Mouse (Mus musculus): Measurements from ENCODE around the gene Pappa2. TPM values are rescaled to one million over a fixed set of nuclear protein-coding genes. Genes with fewer than 3 reads are reported as not detected.

Pappa2 gene
- polyA plus RNA-seq, 1 experiment from 2014 or later = 1.2 TPM

- Histone ChIP-seq H3K9ac (replicated peaks; ENCODE audit: low read length) (no peak overlapping the region), H3K27ac (ENCODE audit: low read length) (no peak overlapping the region), H3K4me1 (ENCODE audit: insufficient read depth, low read length) (no peaks in the 10 kb centered on the region), H3K4me3 (ENCODE audit: low read length) (no peak overlapping the region), H3K9me3 (ENCODE audit: low read length) (no peaks in the 10 kb centered on the region), H3K36me3 (ENCODE audit: insufficient read depth, low read length) (no peaks in the 10 kb centered on the region), H3K27me3 (ENCODE audit: insufficient read depth, low read length) (no peaks in the 10 kb centered on the region), H3K4me2 (replicated peaks; ENCODE audit: low read depth, low read length) (no peak overlapping the region)
- no peak for ATAC-seq (ENCODE audit: low FRiP score, low TSS enrichment)
- WGBS = 53% methylated on average over 5 of the region's 5 CpGs
Observed at GRCm38 (mm10) chr1:158853936-158854882, 126.1 kb downstream of the Pappa2 start.

DNA sequence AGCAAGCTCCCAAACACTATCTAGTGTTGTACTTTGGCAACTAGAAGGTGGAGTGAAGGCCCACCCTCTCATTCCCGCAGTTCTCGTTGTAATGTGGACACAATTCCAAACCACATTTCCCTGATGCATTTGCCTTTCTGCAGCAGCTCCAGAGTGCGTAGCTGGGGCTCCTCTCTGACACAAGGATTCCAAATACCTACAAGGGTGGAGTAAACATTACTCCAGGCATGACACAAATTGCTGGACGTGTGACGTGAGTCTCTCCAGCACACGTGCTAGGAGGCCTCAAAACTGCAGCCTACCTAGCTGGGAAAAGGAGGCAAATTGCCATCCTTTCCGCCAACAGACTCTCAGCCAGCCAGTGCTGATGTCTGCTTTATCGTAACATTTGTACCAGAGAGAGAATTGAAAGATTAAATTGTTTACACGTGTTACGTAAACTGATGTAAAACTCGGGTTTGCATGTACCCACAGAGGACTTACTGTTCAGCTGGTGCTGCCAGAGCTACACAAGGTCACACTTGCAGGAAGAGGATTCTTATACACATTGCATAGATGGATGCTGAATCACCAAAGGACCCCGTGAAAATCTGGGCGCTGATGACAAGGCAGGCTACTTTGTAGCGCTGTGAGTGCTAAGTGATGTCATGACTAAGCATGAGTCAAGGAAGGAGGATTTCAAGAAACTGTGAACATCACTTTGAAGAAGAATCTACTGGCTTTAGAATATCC lies 127.3 kb downstream of the Pappa2 start:
- WGBS = 84% methylated on average over 14 of the region's 14 CpGs
- H3K36me3 ChIP-seq (ENCODE audit: insufficient read depth, low read length) = no peaks in the 10 kb centered on the region
- no peak overlapping the region for H3K4me3 ChIP-seq (ENCODE audit: low read length)
- no peaks in the 10 kb centered on the region for H3K9me3 ChIP-seq (ENCODE audit: low read length)
- H3K4me1 ChIP-seq (ENCODE audit: insufficient read depth, low read length) = no peaks in the 10 kb centered on the region
- no peak for ATAC-seq (ENCODE audit: low FRiP score, low TSS enrichment)
- no peaks in the 10 kb centered on the region for H3K27me3 ChIP-seq (ENCODE audit: insufficient read depth, low read length)
- no peak overlapping the region for H3K4me2 ChIP-seq (replicated peaks; ENCODE audit: low read depth, low read length)
- H3K27ac ChIP-seq (ENCODE audit: low read length) = no peak overlapping the region
- H3K9ac ChIP-seq (replicated peaks; ENCODE audit: low read length) = no peak overlapping the region

DNA sequence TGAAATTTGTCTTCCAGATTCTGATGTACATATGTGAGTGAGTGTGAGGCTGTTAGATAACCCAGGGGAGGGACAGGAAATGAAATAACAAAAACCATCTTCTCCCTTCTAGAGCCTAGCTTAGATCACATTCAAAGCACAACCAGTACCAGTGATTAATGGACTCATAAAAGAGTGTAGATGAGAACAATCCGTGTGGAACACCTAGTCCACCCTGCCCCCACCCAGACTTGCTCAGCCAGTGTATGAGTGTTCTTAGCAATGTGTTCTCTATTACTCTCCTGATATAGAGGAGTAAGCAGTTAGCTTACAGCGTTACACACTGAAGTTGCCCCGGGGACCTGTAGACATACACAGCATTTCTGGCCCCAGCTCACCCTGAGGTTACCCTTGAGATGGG lies 129.8 kb downstream of the Pappa2 start:
- no peak overlapping the region for H3K27ac ChIP-seq (ENCODE audit: low read length)
- H3K4me2 ChIP-seq (replicated peaks; ENCODE audit: low read depth, low read length) = no peak overlapping the region
- WGBS = 42% methylated on average over 3 of the region's 3 CpGs
- no peak overlapping the region for H3K9ac ChIP-seq (replicated peaks; ENCODE audit: low read length)
- no peaks in the 10 kb centered on the region for H3K4me1 ChIP-seq (ENCODE audit: insufficient read depth, low read length)
- peak; percentile 31; the same call in 1 of the 2 replicates for ATAC-seq (ENCODE audit: low FRiP score, low TSS enrichment)
- no peaks in the 10 kb centered on the region for H3K9me3 ChIP-seq (ENCODE audit: low read length)
- H3K4me3 ChIP-seq (ENCODE audit: low read length) = no peak overlapping the region
- no peaks in the 10 kb centered on the region for H3K27me3 ChIP-seq (ENCODE audit: insufficient read depth, low read length)
- no peaks in the 10 kb centered on the region for H3K36me3 ChIP-seq (ENCODE audit: insufficient read depth, low read length)

DNA sequence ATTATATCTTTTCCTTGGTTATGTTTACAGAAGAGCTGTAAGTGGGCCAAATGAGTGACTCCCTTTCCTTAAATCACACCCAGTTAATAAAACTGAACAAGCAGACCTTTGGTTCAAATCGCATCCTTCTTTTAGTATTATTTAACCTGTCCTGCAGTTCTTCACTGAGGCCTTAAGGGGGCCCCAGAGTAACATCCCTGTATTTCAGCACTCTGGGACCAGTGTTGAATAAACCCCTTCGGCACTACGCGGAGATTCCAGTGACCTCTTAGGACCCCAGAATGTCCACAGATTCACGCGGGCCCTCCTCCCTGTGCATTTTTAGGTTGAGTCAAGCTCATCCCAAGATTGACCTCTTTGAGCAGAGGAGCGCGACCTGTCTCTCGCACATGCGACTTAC lies 135.7 kb downstream of the Pappa2 start:
- H3K9ac ChIP-seq (replicated peaks; ENCODE audit: low read length) = no peak overlapping the region
- H3K4me2 ChIP-seq (replicated peaks; ENCODE audit: low read depth, low read length) = no peak overlapping the region
- no peaks in the 10 kb centered on the region for H3K4me1 ChIP-seq (ENCODE audit: insufficient read depth, low read length)
- H3K27me3 ChIP-seq (ENCODE audit: insufficient read depth, low read length) = no peaks in the 10 kb centered on the region
- 67% methylated on average over 10 of the region's 10 CpGs for WGBS
- no peak for ATAC-seq (ENCODE audit: low FRiP score, low TSS enrichment)
- H3K27ac ChIP-seq (ENCODE audit: low read length) = no peak overlapping the region
- H3K9me3 ChIP-seq (ENCODE audit: low read length) = no peaks in the 10 kb centered on the region
- no peak overlapping the region for H3K4me3 ChIP-seq (ENCODE audit: low read length)
- H3K36me3 ChIP-seq (ENCODE audit: insufficient read depth, low read length) = no peaks in the 10 kb centered on the region

GRCm38 (mm10) chr1:158837151-158837550 lies 143.1 kb downstream of the Pappa2 start:
- H3K4me1 ChIP-seq (ENCODE audit: insufficient read depth, low read length) = no peaks in the 10 kb centered on the region
- H3K27ac ChIP-seq (ENCODE audit: low read length) = no peak overlapping the region
- no peaks in the 10 kb centered on the region for H3K9me3 ChIP-seq (ENCODE audit: low read length)
- H3K9ac ChIP-seq (replicated peaks; ENCODE audit: low read length) = no peak overlapping the region
- no peak overlapping the region for H3K4me2 ChIP-seq (replicated peaks; ENCODE audit: low read depth, low read length)
- WGBS = 80% methylated on average over 4 of the region's 4 CpGs
- H3K36me3 ChIP-seq (ENCODE audit: insufficient read depth, low read length) = no peaks in the 10 kb centered on the region
- no peak for ATAC-seq (ENCODE audit: low FRiP score, low TSS enrichment)
- no peaks in the 10 kb centered on the region for H3K27me3 ChIP-seq (ENCODE audit: insufficient read depth, low read length)
- H3K4me3 ChIP-seq (ENCODE audit: low read length) = no peak overlapping the region

DNA sequence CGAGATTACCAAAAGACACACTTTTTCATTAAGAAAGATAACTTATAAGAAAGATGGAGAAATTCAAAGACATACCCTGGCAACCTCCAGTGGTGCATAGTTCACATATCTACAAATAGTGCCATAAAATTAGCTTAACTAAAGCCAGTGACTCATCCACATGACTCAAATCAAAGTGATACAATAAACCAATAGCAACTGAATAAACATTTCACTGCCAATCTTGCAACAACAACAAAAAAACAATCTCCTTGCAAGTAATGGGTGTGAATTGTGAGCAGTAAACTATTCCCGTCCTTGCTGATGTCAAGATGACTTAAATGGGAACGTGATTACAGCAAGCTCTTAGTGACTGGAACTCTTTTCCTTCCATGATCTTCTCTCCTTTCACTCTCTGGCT lies 150.1 kb downstream of the Pappa2 start:
- no peak for ATAC-seq (ENCODE audit: low FRiP score, low TSS enrichment)
- H3K4me3 ChIP-seq (ENCODE audit: low read length) = no peak overlapping the region
- no peak overlapping the region for H3K4me2 ChIP-seq (replicated peaks; ENCODE audit: low read depth, low read length)
- H3K9ac ChIP-seq (replicated peaks; ENCODE audit: low read length) = no peak overlapping the region
- H3K9me3 ChIP-seq (ENCODE audit: low read length) = no peaks in the 10 kb centered on the region
- 69% methylated on average over 3 of the region's 3 CpGs for WGBS
- H3K27me3 ChIP-seq (ENCODE audit: insufficient read depth, low read length) = no peaks in the 10 kb centered on the region
- no peak overlapping the region for H3K27ac ChIP-seq (ENCODE audit: low read length)
- no peaks in the 10 kb centered on the region for H3K4me1 ChIP-seq (ENCODE audit: insufficient read depth, low read length)
- H3K36me3 ChIP-seq (ENCODE audit: insufficient read depth, low read length) = no peaks in the 10 kb centered on the region

DNA sequence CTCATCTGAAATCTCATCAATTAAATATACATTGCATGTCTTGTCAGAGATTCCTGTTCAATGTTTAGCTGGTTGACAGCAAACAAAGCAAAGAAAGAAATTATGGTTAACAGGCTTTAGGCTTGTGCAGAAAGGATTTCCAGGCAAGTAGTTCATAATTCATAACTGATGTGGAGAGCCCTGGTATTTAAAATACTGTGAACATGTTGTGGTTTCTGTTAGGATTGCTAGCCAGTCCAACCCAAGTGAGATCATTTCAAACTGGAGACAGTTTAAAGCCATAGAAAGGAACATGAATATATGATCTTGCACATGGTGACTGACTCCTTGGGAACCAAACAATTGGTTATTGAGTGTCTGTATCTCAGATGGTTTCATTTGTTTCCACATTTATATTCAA lies 152.4 kb downstream of the Pappa2 start:
- ATAC-seq (ENCODE audit: low FRiP score, low TSS enrichment) = no peak
- Histone ChIP-seq H3K9me3 (ENCODE audit: low read length) (no peaks in the 10 kb centered on the region), H3K27me3 (ENCODE audit: insufficient read depth, low read length) (no peaks in the 10 kb centered on the region), H3K27ac (ENCODE audit: low read length) (no peak overlapping the region), H3K4me3 (ENCODE audit: low read length) (no peak overlapping the region), H3K4me2 (replicated peaks; ENCODE audit: low read depth, low read length) (no peak overlapping the region), H3K4me1 (ENCODE audit: insufficient read depth, low read length) (no peaks in the 10 kb centered on the region), H3K36me3 (ENCODE audit: insufficient read depth, low read length) (no peaks in the 10 kb centered on the region), H3K9ac (replicated peaks; ENCODE audit: low read length) (no peak overlapping the region)

- Histone ChIP-seq H3K4me3 (ENCODE audit: low read length) (no peak overlapping the region), H3K9ac (replicated peaks; ENCODE audit: low read length) (no peak overlapping the region), H3K9me3 (ENCODE audit: low read length) (no peaks in the 10 kb centered on the region), H3K27me3 (ENCODE audit: insufficient read depth, low read length) (no peaks in the 10 kb centered on the region), H3K36me3 (ENCODE audit: insufficient read depth, low read length) (no peaks in the 10 kb centered on the region), H3K27ac (ENCODE audit: low read length) (no peak overlapping the region), H3K4me1 (ENCODE audit: insufficient read depth, low read length) (no peaks in the 10 kb centered on the region), H3K4me2 (replicated peaks; ENCODE audit: low read depth, low read length) (no peak overlapping the region)
- no peak for ATAC-seq (ENCODE audit: low FRiP score, low TSS enrichment)
- WGBS = 100% methylated on average over 2 of the region's 2 CpGs
Observed at GRCm38 (mm10) chr1:158819676-158820075, 160.6 kb downstream of the Pappa2 start.

GRCm38 (mm10) chr1:158816479-158816878 lies 163.8 kb downstream of the Pappa2 start:
- 86% methylated on average over 3 of the region's 3 CpGs for WGBS
- Histone ChIP-seq H3K36me3 (ENCODE audit: insufficient read depth, low read length) (no peaks in the 10 kb centered on the region), H3K4me1 (ENCODE audit: insufficient read depth, low read length) (no peaks in the 10 kb centered on the region), H3K4me3 (ENCODE audit: low read length) (no peak overlapping the region), H3K9me3 (ENCODE audit: low read length) (no peaks in the 10 kb centered on the region), H3K9ac (replicated peaks; ENCODE audit: low read length) (no peak overlapping the region), H3K27me3 (ENCODE audit: insufficient read depth, low read length) (no peaks in the 10 kb centered on the region), H3K4me2 (replicated peaks; ENCODE audit: low read depth, low read length) (no peak overlapping the region), H3K27ac (ENCODE audit: low read length) (no peak overlapping the region)
- no peak for ATAC-seq (ENCODE audit: low FRiP score, low TSS enrichment)

GRCm38 (mm10) chr1:158811887-158812286 lies 168.4 kb downstream of the Pappa2 start:
- Histone ChIP-seq H3K27ac (ENCODE audit: low read length) (no peak overlapping the region), H3K36me3 (ENCODE audit: insufficient read depth, low read length) (no peaks in the 10 kb centered on the region), H3K9ac (replicated peaks; ENCODE audit: low read length) (no peak overlapping the region), H3K4me3 (ENCODE audit: low read length) (no peak overlapping the region), H3K9me3 (ENCODE audit: low read length) (no peaks in the 10 kb centered on the region), H3K27me3 (ENCODE audit: insufficient read depth, low read length) (no peaks in the 10 kb centered on the region), H3K4me2 (replicated peaks; ENCODE audit: low read depth, low read length) (no peak overlapping the region), H3K4me1 (ENCODE audit: insufficient read depth, low read length) (no peaks in the 10 kb centered on the region)
- WGBS = 57% methylated on average over 3 of the region's 3 CpGs
- ATAC-seq (ENCODE audit: low FRiP score, low TSS enrichment) = no peak
